Mouse (Mus musculus) adrenal gland, postnatal 10 days (tissue): Measurements from ENCODE around the gene Olfr9. TPM values are rescaled to one million over a fixed set of nuclear protein-coding genes. Genes with fewer than 3 reads are reported as not detected.
"Not testable (repeated sequence)": the region's sequence is repeated elsewhere in the genome, so short reads cannot be mapped to it uniquely, and the experiment has no call there.

Experiments used
- DNase-seq: peaks from one replicate; pipeline ENCODE4 v3.0.0; 2021; ENCODE audit warnings: mixed read lengths
- long read RNA-seq, 2 experiments: library from polyadenylated mRNA; stranded (forward); transcript quantifications; one replicate each; pipeline ENCODE4 v2.0.0; 2021
- total RNA-seq, 2 experiments: library from RNA; stranded (reverse); gene quantifications; 2 replicates each; pipeline ENCODE4 v1.2.3; 2021

The Olfr9 gene
- total RNA-seq: not detected
- long read RNA-seq, experiment 1: 0 reads
- long read RNA-seq, experiment 2: 0 reads

GRCm38 (mm10) chr10:128989131-128989530, at the start of gene Olfr9:
Gene Olfr9, plus strand, starts transcription at chr10:128989431.
- not testable (repeated sequence) for DNase-seq

- DNase-seq: no peak
These were observed 48.7 kb upstream of the Olfr9 start for GRCm38 (mm10) chr10:128940475-128941061.

GRCm38 (mm10) chr10:128945675-128946074, 43.6 kb upstream of the Olfr9 start:
- peak; percentile 73 for DNase-seq

- DNase-seq: no peak
These were observed 41.7 kb upstream of the Olfr9 start for GRCm38 (mm10) chr10:128947496-128947895.

GRCm38 (mm10) chr10:128950208-128950887, 38.9 kb upstream of the Olfr9 start:
- no peak for DNase-seq

GRCm38 (mm10) chr10:128958340-128958739, 30.9 kb upstream of the Olfr9 start:
- no peak for DNase-seq

- DNase-seq: no peak
These were observed 29.1 kb upstream of the Olfr9 start for GRCm38 (mm10) chr10:128960142-128960541.

- no peak for DNase-seq
These were observed 28.3 kb upstream of the Olfr9 start, which contains the start of gene Mettl7b for GRCm38 (mm10) chr10:128960590-128961584. Gene Mettl7b, minus strand, starts transcription at chr10:128960988.

GRCm38 (mm10) chr10:128964961-128965360, 24.3 kb upstream of the Olfr9 start:
- no peak for DNase-seq

GRCm38 (mm10) chr10:128965871-128966270, 23.4 kb upstream of the Olfr9 start:
- no peak for DNase-seq

- DNase-seq: no peak
These were observed 20.9 kb upstream of the Olfr9 start for GRCm38 (mm10) chr10:128968341-128968749.

- DNase-seq: no peak
These were observed 18.4 kb upstream of the Olfr9 start for GRCm38 (mm10) chr10:128970740-128971250.

- no peak for DNase-seq
These were observed 16.4 kb upstream of the Olfr9 start for GRCm38 (mm10) chr10:128972841-128973240.

- DNase-seq: no peak
These were observed 12.8 kb upstream of the Olfr9 start for GRCm38 (mm10) chr10:128976395-128976794.

GRCm38 (mm10) chr10:128977522-128978114, 11.6 kb upstream of the Olfr9 start:
- DNase-seq: peak; percentile 60

- DNase-seq: no peak
These were observed 8.4 kb upstream of the Olfr9 start for GRCm38 (mm10) chr10:128980644-128981365.

- DNase-seq: not testable (repeated sequence)
These were observed 1.1 kb downstream of the Olfr9 start for GRCm38 (mm10) chr10:128990129-128990850.

GRCm38 (mm10) chr10:128990994-128991393, 1.8 kb downstream of the Olfr9 start:
- no peak for DNase-seq

GRCm38 (mm10) chr10:128995796-128996195, 6.6 kb downstream of the Olfr9 start:
- no peak for DNase-seq

- no peak for DNase-seq
These were observed 7.4 kb downstream of the Olfr9 start for GRCm38 (mm10) chr10:128996523-128997040.
